Mouse (Mus musculus) CH12.LX (cell line): ENCODE results near the gene Zmynd8.

Source experiments
- BHLHE40 ChIP-seq: IDR thresholded peaks from 2 replicates; pipeline ENCODE4 v1.6.1; 2011; ENCODE audit warnings: mild to moderate bottlenecking, low read depth, low read length, improper control_type of control experiment
- CTCF ChIP-seq, 2 experiments: IDR thresholded peaks in 1 of 2; conservative IDR thresholded peaks in 1 of 2; 2 replicates each; pipeline ENCODE4 v1.5.1; 2011 to 2012; ENCODE audit warnings: low read depth in 2 of 2, low read length in 2 of 2, improper control_type of control experiment in 1 of 2, inconsistent platforms in 1 of 2, mild to moderate bottlenecking in 1 of 2, moderate library complexity in 1 of 2
- JUND ChIP-seq: conservative IDR thresholded peaks from 2 replicates; pipeline ENCODE4 v1.6.1; 2011; ENCODE audit warnings: low read depth, low read length, improper control_type of control experiment
- MAFK ChIP-seq: IDR thresholded peaks from 2 replicates; pipeline ENCODE4 v1.6.1; 2011; ENCODE audit warnings: low read length, improper control_type of control experiment; ENCODE audit not compliant: insufficient replicate concordance
- MXI1 ChIP-seq: IDR thresholded peaks from 2 replicates; pipeline ENCODE4 v1.6.1; 2011; ENCODE audit warnings: mild to moderate bottlenecking, low read depth, low read length, improper control_type of control experiment
- NELFE ChIP-seq: IDR thresholded peaks from 2 replicates; pipeline ENCODE4 v1.6.1; 2011; ENCODE audit warnings: low read depth, low read length, improper control_type of control experiment
- POLR2A ChIP-seq: IDR thresholded peaks from 2 replicates; pipeline ENCODE4 v1.6.1; 2011; ENCODE audit warnings: low read depth, mild to moderate bottlenecking, improper control_type of control experiment, low read length
- POLR2AphosphoS2 ChIP-seq: IDR thresholded peaks from 2 replicates; pipeline ENCODE4 v1.6.1; 2011; ENCODE audit warnings: low read depth, low read length, improper control_type of control experiment
- ZMIZ1 ChIP-seq: IDR thresholded peaks from 2 replicates; pipeline ENCODE4 v1.6.1; 2012; ENCODE audit warnings: low read depth, mild to moderate bottlenecking, inconsistent platforms, low read length, improper control_type of control experiment

DNA sequence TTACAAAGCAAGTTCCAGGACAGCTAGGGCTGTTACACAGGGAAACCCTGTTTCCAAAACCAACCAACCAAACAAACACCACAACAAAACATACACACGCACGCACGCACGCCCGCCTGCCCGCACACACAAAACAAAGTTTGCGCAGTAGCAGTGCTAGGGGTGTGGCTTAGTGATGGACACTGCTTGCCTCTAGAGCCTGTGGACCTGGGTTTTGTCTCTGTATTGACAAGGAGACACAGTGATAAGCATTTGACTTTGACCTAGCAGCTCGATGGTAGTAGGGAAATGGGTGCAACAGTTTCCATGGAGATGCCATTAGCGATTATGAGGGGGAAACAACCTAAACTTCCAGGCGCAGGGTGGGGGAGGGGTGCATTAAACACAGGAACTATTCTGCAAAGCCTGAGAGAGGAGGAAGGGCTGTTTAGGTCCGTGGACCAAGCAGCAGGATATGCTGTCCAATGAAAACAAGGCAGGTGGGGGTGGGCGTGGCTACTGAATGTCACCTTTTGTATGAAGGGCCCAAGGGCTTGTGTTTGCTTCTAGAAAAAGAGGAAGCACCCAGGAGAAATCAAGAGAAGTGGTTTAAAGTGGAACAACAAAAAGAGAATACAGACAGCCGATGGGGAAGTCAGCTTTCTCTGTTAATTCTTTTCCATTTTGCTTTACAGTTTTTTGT lies 23.4 kb upstream of the Zmynd8 start:
- TF ChIP-seq CTCF (conservative IDR thresholded peaks at IDR 0.05 in 1 of 2, IDR thresholded peaks at IDR 0.05 in 1 of 2; ENCODE audit: low read depth in 2 of 2, low read length in 2 of 2) = no peak
- no peak; the same call in 1 of the 2 replicates for TF ChIP-seq MXI1
- TF ChIP-seq POLR2A = peak; percentile 49
- no peak for TF ChIP-seq MAFK
- TF ChIP-seq POLR2AphosphoS2 = no peak
- TF ChIP-seq NELFE = no peak; the same call in 1 of the 2 replicates
- no peak for TF ChIP-seq ZMIZ1
- 0 out of 2 replicates have a peak, but pooled peaks have one; percentile 11 for TF ChIP-seq BHLHE40
- TF ChIP-seq JUND = no peak
